Mouse (Mus musculus) intestine, embryonic 14.5 days (tissue): ENCODE results near the gene Ets1. TPM values are rescaled to one million over a fixed set of nuclear protein-coding genes. Genes with fewer than 3 reads are reported as not detected.

Source experiments
- ATAC-seq: fragments of 200-750 bp; cut with Nextera tagmentation; replicated peaks from 2 replicates; pipeline ENCODE4 v1.8.0; 2017; ENCODE audit warnings: low read depth, moderate number of reproducible peaks, moderate TSS enrichment, moderate library complexity; ENCODE audit not compliant: low FRiP score, low TSS enrichment
- DNase-seq: peaks from one replicate; pipeline ENCODE4 v3.0.0-alpha.2; 2018; ENCODE audit warnings: low spot score
- H3K27ac ChIP-seq: fragments of 300-500 bp; sonication (generic); 2 replicates; pipeline ENCODE4 v1.5.1; 2014; ENCODE audit warnings: low read depth, mild to moderate bottlenecking, control low read depth
- H3K27me3 ChIP-seq: fragments of 300-500 bp; sonication (generic); replicated peaks from 2 replicates; pipeline ENCODE4 v1.6.1; 2014; ENCODE audit warnings: low read length, control low read depth; ENCODE audit not compliant: control insufficient read depth, insufficient read depth
- H3K36me3 ChIP-seq: fragments of 300-500 bp; sonication (generic); 2 replicates; pipeline ENCODE4 v1.6.1; 2014; ENCODE audit warnings: low read length, control low read depth; ENCODE audit not compliant: control insufficient read depth, insufficient read depth
- H3K4me1 ChIP-seq: fragments of 300-500 bp; sonication (generic); replicated peaks from 2 replicates; pipeline ENCODE4 v1.6.1; 2014; ENCODE audit warnings: low read length, control low read depth, mixed read lengths; ENCODE audit not compliant: control insufficient read depth, insufficient read depth
- H3K4me2 ChIP-seq: fragments of 300-500 bp; sonication (generic); 2 replicates; pipeline ENCODE4 v1.6.1; 2014; ENCODE audit warnings: low read length
- H3K4me3 ChIP-seq: fragments of 300-500 bp; sonication (generic); 2 replicates; pipeline ENCODE4 v1.5.1; 2014; ENCODE audit warnings: low read depth, low read length, control low read depth, mixed read lengths
- H3K9ac ChIP-seq: fragments of 300-500 bp; sonication (generic); 2 replicates; pipeline ENCODE4 v1.6.1; 2014; ENCODE audit warnings: mild to moderate bottlenecking, low read length
- H3K9me3 ChIP-seq: fragments of 300-500 bp; sonication (generic); 2 replicates; pipeline ENCODE4 v1.6.1; 2016; ENCODE audit warnings: low read length, control low read depth; ENCODE audit not compliant: control insufficient read depth
- WGBS: fragments of 180-500 bp; shearing (Covaris S2); extraction: QIAGEN DNeasy Blood & Tissue Kit; methylation state at CpG from one replicate; pipeline ENCODE4 v1.1.7; 2014; 5-methylcytosine and 5-hydroxymethylcytosine counted together
- polyA plus RNA-seq: library from polyadenylated mRNA; unstranded; fragments of >200 nt; fragmentation: Nextera tagmentation; extraction: Ambion mirVana; gene quantifications from 2 replicates; pipeline ENCODE4 v1.2.1, GENCODE M21; 2014

Ets1 gene
- polyA plus RNA-seq, 1 experiment from 2014 or later: 46.3 TPM

GRCm38 (mm10) chr9:32596366-32596765, 39.7 kb upstream of the Ets1 start:
- ATAC-seq (no peak), DNase-seq (no peak)
- H3K4me1 ChIP-seq: peaks cover 25% of the 10 kb centered on the region
- no peak overlapping the region for H3K27ac ChIP-seq
- no peak overlapping the region for H3K4me2 ChIP-seq
- no peaks in the 10 kb centered on the region for H3K9me3 ChIP-seq
- H3K27me3 ChIP-seq: no peaks in the 10 kb centered on the region
- no peak overlapping the region for H3K9ac ChIP-seq
- H3K4me3 ChIP-seq: no peak overlapping the region
- WGBS: 67% methylated on average over 8 of the region's 8 CpGs
- no peaks in the 10 kb centered on the region for H3K36me3 ChIP-seq

DNA sequence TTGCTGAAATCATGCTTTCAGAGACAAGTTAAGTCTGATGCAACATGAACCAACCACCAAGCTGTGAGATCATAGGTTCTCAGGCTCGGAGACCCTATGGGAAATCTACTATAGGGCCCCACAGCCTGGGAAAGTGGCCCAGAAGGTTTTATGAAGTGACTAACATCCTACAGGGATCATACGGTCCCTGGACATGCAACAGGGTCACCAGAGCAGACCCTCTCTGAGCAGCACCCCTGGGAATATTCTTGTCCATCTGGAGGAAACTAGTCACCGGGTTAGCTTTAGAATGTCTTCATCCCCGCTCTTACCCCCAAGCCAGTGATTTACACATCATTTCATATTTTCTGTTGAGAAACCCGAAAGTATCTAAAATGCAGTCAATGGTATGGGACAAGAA, 34.1 kb upstream of the Ets1 start:
- Histone ChIP-seq H3K4me2 (no peak overlapping the region), H3K27ac (no peak overlapping the region), H3K4me3 (no peak overlapping the region), H3K36me3 (no peaks in the 10 kb centered on the region), H3K9me3 (no peaks in the 10 kb centered on the region), H3K9ac (no peak overlapping the region), H3K4me1 (peaks cover under 1% of the 10 kb centered on the region; the same call in 1 of the 2 replicates), H3K27me3 (no peaks in the 10 kb centered on the region)
- ATAC-seq (no peak), DNase-seq (no peak)
- 87% methylated on average over 5 of the region's 5 CpGs for WGBS

GRCm38 (mm10) chr9:32603097-32603496, 32.9 kb upstream of the Ets1 start:
- H3K9me3 ChIP-seq: no peaks in the 10 kb centered on the region
- no peak for ATAC-seq
- H3K27ac ChIP-seq: no peak overlapping the region
- no peak overlapping the region for H3K9ac ChIP-seq
- no peak overlapping the region for H3K4me2 ChIP-seq
- WGBS: 80% methylated on average over 7 of the region's 7 CpGs
- no peak overlapping the region for H3K4me3 ChIP-seq
- H3K4me1 ChIP-seq: peaks cover 8% of the 10 kb centered on the region; the same call in 1 of the 2 replicates
- DNase-seq: no peak
- no peaks in the 10 kb centered on the region for H3K36me3 ChIP-seq
- no peaks in the 10 kb centered on the region for H3K27me3 ChIP-seq

DNA sequence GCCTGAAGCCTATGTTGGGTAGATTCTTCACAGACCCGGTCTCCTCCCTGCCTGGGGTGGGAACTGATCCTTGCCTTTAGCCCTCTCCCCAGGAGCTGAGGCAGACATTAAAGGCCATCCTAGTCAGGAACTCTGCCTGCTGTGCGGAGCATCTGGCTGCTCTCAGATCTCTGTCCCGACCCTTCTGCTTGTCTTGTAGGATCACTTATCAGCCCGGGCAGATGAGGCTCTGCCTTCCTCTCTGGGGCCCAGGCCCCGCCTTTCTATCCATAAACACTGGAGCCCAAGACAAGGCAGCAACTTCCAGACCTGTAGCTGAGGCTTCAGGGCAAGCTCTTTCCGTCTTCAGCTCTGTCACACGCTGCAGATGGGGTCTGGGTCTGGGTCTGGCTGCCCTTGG, 28.8 kb upstream of the Ets1 start:
- 14% methylated on average over 7 of the region's 7 CpGs for WGBS
- Histone ChIP-seq H3K27me3 (no peaks in the 10 kb centered on the region), H3K9me3 (no peaks in the 10 kb centered on the region), H3K36me3 (no peaks in the 10 kb centered on the region), H3K4me2 (no peak overlapping the region), H3K9ac (no peak overlapping the region), H3K4me3 (no peak overlapping the region), H3K27ac (no peak overlapping the region), H3K4me1 (peaks cover 8% of the 10 kb centered on the region; the same call in 1 of the 2 replicates)
- 0 out of 2 replicates have a peak, but pooled peaks have one; percentile 19 for ATAC-seq
- no peak for DNase-seq

DNA sequence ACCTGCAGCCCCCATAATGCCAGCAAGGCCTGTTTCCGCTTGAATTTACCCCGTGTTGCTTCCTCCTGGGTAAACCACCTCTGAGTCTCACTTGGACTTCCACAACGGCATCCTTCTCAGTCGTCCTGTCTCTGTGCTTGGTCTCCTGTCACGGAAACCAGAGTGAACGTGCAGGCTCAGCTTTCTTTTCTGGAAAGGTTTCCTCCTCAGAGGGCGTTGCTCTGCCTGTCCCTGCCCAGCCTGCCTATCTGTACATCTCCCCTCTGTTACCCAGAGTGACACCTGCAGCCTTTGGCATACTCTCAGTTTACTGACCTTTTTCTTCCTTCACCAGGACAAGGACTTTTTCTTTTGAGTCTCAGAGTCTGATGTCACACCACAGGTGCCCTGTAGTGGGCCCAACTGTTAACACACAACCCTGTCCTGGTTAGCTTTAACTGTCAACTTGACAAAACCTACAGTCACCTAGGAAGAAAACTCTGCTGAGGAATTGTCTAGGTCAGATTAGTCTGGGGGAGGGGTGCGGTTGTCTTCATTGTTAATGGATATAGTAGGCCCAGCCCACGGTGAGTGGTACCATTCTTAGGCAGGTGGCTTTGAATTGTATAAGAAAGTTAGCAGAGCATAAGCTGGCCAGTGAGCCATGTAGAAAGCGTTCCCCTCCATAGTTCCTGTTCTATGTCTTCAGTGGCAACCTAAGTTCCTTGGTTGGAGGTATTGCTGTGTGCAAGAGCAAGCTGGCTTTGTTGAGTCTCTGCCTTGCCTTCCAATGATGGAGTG, 27.0 kb upstream of the Ets1 start:
- ATAC-seq (no peak), DNase-seq (no peak)
- 76% methylated on average over 10 of the region's 10 CpGs for WGBS
- no peaks in the 10 kb centered on the region for H3K27me3 ChIP-seq
- no peaks in the 10 kb centered on the region for H3K36me3 ChIP-seq
- no peak overlapping the region for H3K27ac ChIP-seq
- peaks cover 8% of the 10 kb centered on the region for H3K4me1 ChIP-seq
- no peaks in the 10 kb centered on the region for H3K9me3 ChIP-seq
- H3K4me3 ChIP-seq: no peak overlapping the region
- H3K9ac ChIP-seq: no peak overlapping the region
- H3K4me2 ChIP-seq: no peak overlapping the region

GRCm38 (mm10) chr9:32610218-32610617, 25.8 kb upstream of the Ets1 start:
- no peak for DNase-seq
- Histone ChIP-seq H3K4me2 (no peak overlapping the region), H3K4me1 (peaks cover 8% of the 10 kb centered on the region), H3K36me3 (no peaks in the 10 kb centered on the region), H3K9me3 (no peaks in the 10 kb centered on the region), H3K4me3 (no peak overlapping the region), H3K9ac (no peak overlapping the region), H3K27me3 (no peaks in the 10 kb centered on the region), H3K27ac (no peak overlapping the region)
- 88% methylated on average over 8 of the region's 8 CpGs for WGBS
- ATAC-seq: no peak

DNA sequence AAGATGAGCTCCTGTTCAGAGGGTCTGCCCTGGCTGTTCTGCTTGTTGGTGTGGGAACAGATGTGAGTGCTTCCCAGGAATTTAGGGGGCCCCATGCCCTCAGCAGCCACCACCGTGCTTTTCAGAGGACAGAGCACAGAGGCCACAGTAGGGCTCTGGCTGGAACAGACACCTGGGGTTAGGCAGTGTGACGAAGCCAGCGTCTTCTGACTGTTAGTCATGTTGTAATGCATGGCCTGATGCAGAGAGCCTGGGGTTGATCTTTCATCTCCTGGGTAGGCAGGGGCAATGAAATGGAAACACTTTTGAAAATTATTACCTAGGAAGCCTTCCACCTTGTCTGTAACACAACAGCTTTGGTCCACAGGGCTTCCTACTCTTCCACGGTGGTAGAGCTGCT, 25.4 kb upstream of the Ets1 start:
- Histone ChIP-seq H3K4me1 (peaks cover 8% of the 10 kb centered on the region), H3K9me3 (no peaks in the 10 kb centered on the region), H3K4me2 (no peak overlapping the region), H3K27ac (no peak overlapping the region), H3K27me3 (no peaks in the 10 kb centered on the region), H3K36me3 (no peaks in the 10 kb centered on the region), H3K4me3 (no peak overlapping the region), H3K9ac (no peak overlapping the region)
- WGBS: 72% methylated on average over 4 of the region's 4 CpGs
- no peak for DNase-seq
- no peak for ATAC-seq

DNA sequence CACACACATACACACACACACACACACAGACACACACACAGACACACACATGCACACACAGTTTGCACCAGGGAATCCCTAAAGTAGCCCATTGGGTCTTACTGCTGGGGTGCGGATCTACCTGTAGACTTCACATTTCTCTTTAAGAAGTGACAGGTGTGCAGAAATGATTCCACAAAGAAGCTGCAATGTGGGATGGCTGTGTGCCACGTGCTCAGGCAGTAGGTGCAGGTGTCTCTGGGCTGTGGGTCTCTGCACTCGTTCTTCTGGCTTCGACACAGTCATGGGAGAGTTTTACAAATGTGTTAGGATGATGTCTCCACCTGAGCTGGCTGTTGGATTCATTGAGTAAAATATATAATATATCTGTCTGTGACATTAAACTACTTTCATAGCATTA, 24.7 kb upstream of the Ets1 start:
- Histone ChIP-seq H3K9ac (no peak overlapping the region), H3K9me3 (no peaks in the 10 kb centered on the region), H3K4me2 (no peak overlapping the region), H3K4me1 (peaks cover 8% of the 10 kb centered on the region), H3K36me3 (no peaks in the 10 kb centered on the region), H3K27me3 (no peaks in the 10 kb centered on the region), H3K4me3 (no peak overlapping the region), H3K27ac (no peak overlapping the region)
- 83% methylated on average over 4 of the region's 4 CpGs for WGBS
- DNase-seq: no peak
- ATAC-seq: no peak

DNA sequence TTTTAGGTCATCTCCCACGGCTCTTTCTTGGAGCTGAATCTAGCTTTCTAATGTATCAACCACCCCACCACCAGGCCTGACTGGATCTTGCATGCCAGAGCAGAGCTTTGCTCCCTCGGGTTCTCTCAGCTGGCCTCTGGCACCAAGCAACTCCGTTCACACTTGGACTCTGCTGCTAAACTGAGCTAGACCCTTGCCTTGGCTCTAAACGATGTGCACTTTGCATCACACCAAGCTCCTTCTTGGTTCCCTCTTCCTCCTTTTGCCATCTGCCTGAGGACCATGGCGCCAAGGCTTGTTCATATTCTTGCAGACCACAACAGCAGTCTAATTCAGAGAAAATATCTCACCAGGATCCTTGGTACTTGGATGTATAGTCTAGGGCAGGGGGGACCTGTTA, 23.6 kb upstream of the Ets1 start:
- H3K4me3 ChIP-seq: no peak overlapping the region
- H3K4me1 ChIP-seq: peaks cover 3% of the 10 kb centered on the region
- ATAC-seq (no peak), DNase-seq (no peak)
- no peaks in the 10 kb centered on the region for H3K36me3 ChIP-seq
- WGBS: 87% methylated on average over 5 of the region's 5 CpGs
- no peaks in the 10 kb centered on the region for H3K9me3 ChIP-seq
- H3K27me3 ChIP-seq: no peaks in the 10 kb centered on the region
- H3K4me2 ChIP-seq: no peak overlapping the region
- no peak overlapping the region for H3K27ac ChIP-seq
- H3K9ac ChIP-seq: no peak overlapping the region
